18 mouse cellular contexts compared by ENCODE assay signal in the genomic region with DNA sequence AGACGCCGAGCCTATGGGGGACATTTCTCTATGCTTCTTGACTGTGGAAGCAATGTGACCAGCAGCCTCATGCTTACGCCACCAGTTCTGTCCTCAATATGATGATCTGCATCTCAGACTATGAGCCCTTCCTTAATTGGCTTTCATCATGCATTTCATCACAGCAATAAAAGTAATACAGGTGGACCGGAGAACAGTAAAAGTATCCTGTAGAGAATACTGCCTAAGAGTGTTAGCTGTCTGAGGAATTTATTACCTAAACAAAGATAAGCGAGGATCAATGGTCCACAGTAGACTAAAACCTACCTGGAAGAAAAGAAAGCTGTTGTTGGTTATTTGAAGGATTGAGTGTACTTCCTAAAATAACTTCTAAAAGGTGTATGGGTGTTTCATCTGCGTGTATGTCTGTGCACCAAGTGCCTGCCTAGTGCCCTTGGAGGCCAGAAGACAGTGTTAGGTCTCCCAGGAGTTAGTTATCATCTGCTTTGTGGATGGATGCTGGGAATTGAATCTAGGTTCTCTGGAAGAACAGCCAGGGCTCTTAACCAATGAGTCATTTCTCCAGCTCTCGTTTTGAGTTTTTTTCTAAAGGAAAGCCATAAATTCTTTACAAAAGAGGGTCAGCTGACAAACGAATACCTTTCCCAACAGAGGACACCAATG.
"Had no signal": no experiment of that assay in that cellular context is flagged by ENCODE, and none has a peak within 500 bp of the region (broad histone marks: within the 10 kb centered on the region; RNA-seq: fewer than 3 reads in every experiment).

No protein-coding gene starts in this region.

- H3K27me3 ChIP-seq: liver, embryonic 13.5 days; midbrain, embryonic 12.5 days; midbrain, embryonic 15.5 days; neural tube, embryonic 12.5 days; neural tube, embryonic 15.5 days; stomach, embryonic 15.5 days had no signal

- ATAC-seq: lung, postnatal 0 days; midbrain, embryonic 15.5 days had no signal

- H3K27ac ChIP-seq: left cerebral cortex, adult 2 months; liver, embryonic 13.5 days; midbrain, embryonic 12.5 days; midbrain, embryonic 15.5 days; neural tube, embryonic 12.5 days; neural tube, embryonic 15.5 days; stomach, embryonic 15.5 days had no signal

- DNase-seq: kidney, adult 2 months; kidney, postnatal 10 days; kidney, postnatal 36 days; liver, embryonic 13.5 days; lung, embryonic 14.5 days; right cerebral cortex, adult 18-20 months; right cerebral cortex, postnatal 14 days; right cerebral cortex, postnatal 4 days; spleen, adult 18-20 months; thymus, adult 18-20 months; thymus, postnatal 36 days had no signal

- H3K36me3 ChIP-seq: liver, embryonic 13.5 days; midbrain, embryonic 12.5 days; midbrain, embryonic 15.5 days; neural tube, embryonic 12.5 days; neural tube, embryonic 15.5 days; stomach, embryonic 15.5 days had no signal

- H3K9me3 ChIP-seq: liver, embryonic 13.5 days; midbrain, embryonic 12.5 days; midbrain, embryonic 15.5 days; neural tube, embryonic 12.5 days; neural tube, embryonic 15.5 days; stomach, embryonic 15.5 days had no signal

- H3K4me3 ChIP-seq: left cerebral cortex, adult 2 months; liver, embryonic 13.5 days; midbrain, embryonic 12.5 days; midbrain, embryonic 15.5 days; neural tube, embryonic 12.5 days; neural tube, embryonic 15.5 days; stomach, embryonic 15.5 days had no signal

- H3K9ac ChIP-seq: liver, embryonic 13.5 days; lung, embryonic 14.5 days; midbrain, embryonic 12.5 days; midbrain, embryonic 15.5 days; neural tube, embryonic 12.5 days; neural tube, embryonic 15.5 days; stomach, embryonic 15.5 days had no signal

- H3K4me1 ChIP-seq: liver, embryonic 13.5 days; neural tube, embryonic 12.5 days; stomach, embryonic 15.5 days had no signal

- H3K4me2 ChIP-seq: liver, embryonic 13.5 days; lung, embryonic 14.5 days; midbrain, embryonic 12.5 days; midbrain, embryonic 15.5 days; neural tube, embryonic 12.5 days; neural tube, embryonic 15.5 days; stomach, embryonic 15.5 days had no signal
